Mouse (Mus musculus) forelimb bud, embryonic 11.5 days (tissue): ENCODE results near the gene Ppp1r3f.

ENCODE experiments used
- DNase-seq: peaks from one replicate; pipeline ENCODE4 v3.0.0-alpha.2; 2012; ENCODE audit warnings: low read depth, low spot score

The Ppp1r3f gene

GRCm38 (mm10) chrX:7574087-7574884, at the start of gene Ppp1r3f:
Gene Ppp1r3f, minus strand, starts transcription at chrX:7574283.
- peak; percentile 92 for DNase-seq

GRCm38 (mm10) chrX:7617889-7618551, 43.9 kb upstream of the Ppp1r3f start:
- DNase-seq, result no peak

DNA sequence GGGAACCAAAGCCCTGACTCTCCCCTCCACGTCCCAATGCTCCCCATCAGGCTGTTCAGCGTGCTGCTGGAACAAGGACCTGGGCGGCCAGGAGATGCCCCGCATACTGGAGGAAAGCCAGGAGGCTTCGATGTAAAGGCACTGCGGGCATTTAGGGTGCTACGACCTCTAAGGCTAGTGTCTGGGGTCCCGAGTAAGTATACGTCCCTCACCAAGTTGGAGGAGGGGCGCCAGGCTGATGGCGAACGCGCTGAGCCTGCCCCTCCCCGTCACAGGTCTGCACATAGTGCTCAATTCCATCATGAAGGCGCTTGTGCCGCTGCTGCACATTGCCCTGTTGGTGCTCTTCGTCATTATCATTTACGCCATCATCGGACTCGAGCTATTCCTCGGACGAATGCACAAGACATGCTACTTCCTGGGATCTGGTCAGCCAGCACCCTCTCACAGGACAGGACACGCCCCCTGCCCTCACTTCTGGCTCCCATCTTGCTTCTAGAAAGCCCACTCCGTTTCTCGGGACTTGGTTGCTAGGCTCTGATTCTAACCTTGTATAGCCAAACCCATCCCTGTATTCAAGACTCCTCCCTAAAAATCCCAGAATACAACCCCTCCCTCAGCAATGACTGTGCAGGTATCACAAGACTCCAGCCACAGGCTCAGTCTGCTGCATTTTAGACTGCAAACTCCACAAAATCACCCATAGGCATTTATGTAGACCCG, 36.6 kb upstream of the Ppp1r3f start:
- DNase-seq, result no peak

DNA sequence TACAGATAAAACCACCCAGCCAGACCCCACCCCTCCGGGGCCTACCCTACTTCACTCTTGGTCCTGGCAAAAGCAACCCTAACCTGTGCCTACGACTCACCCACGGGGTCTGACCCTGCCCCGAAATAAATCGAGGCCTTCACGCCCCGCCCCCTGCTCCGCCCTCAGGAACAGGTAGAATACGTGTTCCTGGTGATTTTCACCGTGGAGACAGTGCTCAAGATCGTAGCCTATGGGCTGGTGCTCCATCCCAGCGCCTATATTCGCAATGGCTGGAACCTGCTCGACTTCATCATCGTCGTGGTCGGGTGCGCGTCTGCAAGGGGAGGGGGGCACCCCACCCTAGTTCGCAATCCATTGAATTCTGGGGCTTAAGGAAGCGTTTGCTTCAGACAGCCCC, 36.0 kb upstream of the Ppp1r3f start:
- no peak for DNase-seq

GRCm38 (mm10) chrX:7606783-7607182, 32.7 kb upstream of the Ppp1r3f start, which contains the start of gene Cacna1f:
Gene Cacna1f, plus strand, starts transcription at chrX:7607083.
- DNase-seq, result no peak

DNA sequence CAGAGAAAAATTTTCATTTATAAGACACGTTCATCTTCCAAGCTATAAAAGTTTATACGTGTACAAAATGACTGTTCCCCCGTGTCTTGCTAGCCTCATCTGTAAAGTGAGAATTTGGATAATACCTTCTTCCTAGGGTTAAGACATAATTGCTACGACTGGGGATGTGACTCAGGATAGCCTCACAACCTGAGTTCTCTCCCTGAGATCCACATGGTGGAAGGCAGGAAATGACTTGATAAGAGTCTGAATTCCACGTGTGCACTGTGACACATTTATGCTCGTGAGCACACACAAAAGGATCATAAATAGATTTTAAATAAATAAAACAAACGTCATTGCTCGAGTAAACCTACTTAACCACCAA, 31.5 kb upstream of the Ppp1r3f start:
- no peak for DNase-seq

DNA sequence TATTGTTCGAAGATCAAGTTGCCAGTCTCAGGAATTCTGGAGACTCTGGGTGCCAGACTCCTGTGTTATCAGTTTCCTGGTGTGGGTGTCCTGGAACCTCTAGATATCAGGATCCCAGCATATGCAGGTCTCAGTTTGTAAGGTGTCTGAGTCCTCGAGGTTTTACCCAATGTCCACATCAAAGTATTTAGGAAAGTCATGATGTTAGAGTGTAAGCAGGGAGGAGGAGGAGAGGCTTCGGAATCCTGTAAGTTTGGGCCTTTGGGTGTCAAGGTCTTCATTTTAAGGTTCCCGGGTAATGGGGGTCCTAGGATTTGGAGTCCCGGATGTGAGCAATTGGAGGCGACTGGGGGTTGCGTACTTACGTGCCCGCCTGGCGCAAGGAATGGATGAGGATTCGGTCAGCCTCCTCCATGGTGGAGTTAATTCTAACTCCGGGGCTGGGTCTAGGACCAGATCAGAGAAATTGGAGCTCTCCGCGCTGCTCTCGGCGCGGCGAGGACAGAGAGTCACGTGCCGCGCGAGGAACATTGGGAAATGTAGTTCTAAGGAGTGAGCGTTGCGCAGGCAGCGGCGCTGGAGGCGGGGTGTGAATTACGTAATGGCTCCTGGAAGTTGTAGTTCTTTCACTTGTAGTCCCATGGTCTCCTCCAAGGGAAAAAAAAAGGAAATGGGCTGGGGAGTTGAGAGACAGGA, 30.9 kb upstream of the Ppp1r3f start, which contains the start of gene Ccdc22:
TSS of gene Ccdc22 (minus strand) at position 639 of the 696 bp plus-strand sequence.
- peak; percentile 80 for DNase-seq

- DNase-seq, result no peak
Measured at GRCm38 (mm10) chrX:7604004-7604403, 29.9 kb upstream of the Ppp1r3f start.

- no peak for DNase-seq
Measured at GRCm38 (mm10) chrX:7595371-7595770, 21.3 kb upstream of the Ppp1r3f start.

DNA sequence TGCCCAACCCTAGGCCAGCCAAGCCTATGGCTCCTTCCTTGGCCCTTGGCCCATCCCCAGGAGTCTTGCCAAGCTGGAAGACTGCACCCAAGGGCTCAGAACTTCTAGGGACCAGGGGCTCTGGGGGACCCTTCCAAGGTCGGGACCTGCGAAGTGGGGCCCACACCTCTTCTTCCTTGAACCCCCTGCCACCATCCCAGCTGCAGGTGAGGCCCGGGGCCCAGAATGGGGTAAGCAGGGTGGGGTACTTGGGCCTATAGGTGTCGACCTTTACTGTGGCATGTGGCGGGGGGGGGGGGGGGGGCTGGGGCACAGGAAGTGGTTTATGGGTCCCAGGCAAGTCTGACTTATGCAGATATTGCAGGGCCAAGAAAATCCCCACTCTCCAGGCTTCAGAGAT, 12.3 kb upstream of the Ppp1r3f start:
- DNase-seq, result no peak

- DNase-seq, result no peak
Measured at GRCm38 (mm10) chrX:7583881-7584280, 9.8 kb upstream of the Ppp1r3f start.

DNA sequence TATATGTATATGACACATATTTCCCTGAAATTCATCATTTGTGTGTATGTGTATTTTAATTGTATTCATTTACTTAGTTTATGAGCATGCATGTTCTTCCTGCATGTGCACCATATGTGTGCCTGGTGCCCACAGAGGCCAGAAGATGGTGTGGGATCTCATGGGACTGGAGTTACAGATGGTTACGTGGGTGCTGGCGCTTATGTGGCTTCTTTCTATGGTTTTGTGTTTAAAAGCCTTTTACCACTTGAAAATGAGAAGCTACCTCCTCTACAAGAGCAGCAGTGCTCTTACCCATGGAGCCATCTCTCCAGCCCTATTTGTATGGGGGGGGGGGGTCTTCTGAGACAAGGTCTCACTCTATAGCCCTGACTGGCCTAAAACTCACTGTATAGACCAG, 7.1 kb upstream of the Ppp1r3f start:
- no peak for DNase-seq

DNA sequence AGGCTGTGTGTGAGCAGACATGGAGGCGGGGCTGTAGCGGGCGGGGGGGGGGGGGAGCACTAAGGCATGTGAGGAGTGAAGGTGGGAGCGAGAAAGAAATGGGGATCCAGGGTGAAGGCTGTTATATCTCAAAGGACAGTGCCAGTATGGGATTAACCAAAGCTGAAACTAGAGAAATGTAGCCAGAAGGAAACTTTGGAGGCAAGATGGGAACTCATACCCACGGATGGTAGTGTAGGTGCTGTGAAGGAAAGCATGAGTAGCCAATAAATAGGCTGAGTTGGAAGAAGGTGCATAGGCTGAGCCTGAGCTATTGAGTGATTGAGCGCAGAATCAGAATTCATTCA, 775 bp upstream of the Ppp1r3f start:
- no peak for DNase-seq

- DNase-seq, result peak; percentile 1
Measured at GRCm38 (mm10) chrX:7573176-7574086, 652 bp downstream of the Ppp1r3f start, which contains the start of gene Foxp3. Gene Foxp3, plus strand, starts transcription at chrX:7573644.

- no peak for DNase-seq
Measured at GRCm38 (mm10) chrX:7572466-7572865, 1.6 kb downstream of the Ppp1r3f start.

DNA sequence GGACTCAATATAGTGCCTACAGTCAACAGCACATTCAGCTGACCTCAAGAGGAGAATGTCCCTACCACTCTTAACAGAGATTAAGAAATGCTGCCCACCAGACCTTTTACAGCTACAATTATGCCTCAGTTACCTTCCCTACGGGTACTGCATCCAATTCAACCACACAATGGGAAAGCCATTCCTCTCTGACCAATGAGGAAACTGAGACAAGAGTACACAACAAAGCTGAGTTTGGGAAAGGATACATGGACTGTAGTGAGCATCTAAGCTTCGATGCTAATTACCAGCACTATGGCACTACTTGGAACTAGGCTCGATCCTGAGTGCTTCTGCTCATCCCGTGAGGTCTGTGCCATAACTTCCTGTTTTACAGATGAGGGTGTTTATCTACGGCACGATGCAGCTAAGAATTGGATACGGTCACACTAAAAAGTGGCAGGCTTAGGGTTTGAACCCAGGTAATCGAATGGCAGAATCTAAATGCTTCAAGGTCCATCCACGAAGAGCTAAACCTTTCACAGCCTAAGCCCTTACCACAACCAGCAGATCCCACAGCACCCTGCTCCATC, 2.4 kb downstream of the Ppp1r3f start:
- DNase-seq, result no peak

- DNase-seq, result no peak
Measured at GRCm38 (mm10) chrX:7570481-7571175, 3.5 kb downstream of the Ppp1r3f start.

GRCm38 (mm10) chrX:7567491-7567890, 6.6 kb downstream of the Ppp1r3f start:
- no peak for DNase-seq

- DNase-seq, result no peak
Measured at GRCm38 (mm10) chrX:7566352-7566751, 7.7 kb downstream of the Ppp1r3f start.

DNA sequence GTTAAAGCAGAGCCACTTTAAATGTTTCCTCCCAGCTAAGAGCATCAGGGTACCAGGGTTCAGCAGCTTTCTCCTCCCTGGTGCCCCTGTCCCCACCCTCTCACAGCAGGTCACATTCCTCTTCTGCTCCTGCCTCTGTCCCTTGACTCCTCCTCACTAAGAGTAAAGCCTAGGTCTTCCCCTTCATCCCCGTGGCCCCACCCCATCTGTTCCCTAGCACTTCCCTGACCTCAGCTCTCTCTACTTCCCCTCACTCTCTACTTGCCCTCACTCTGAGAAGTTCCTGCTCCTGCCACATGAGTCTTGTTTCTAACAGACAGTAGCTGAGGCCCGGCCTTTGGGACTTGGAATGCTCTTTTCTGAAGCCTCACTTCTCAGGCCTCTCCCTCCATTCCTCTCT, 11.0 kb downstream of the Ppp1r3f start:
- no peak for DNase-seq
